Mouse (Mus musculus) heart, postnatal 0 days (tissue): ENCODE measurements around the gene Hist3h2a. TPM values are rescaled to one million over a fixed set of nuclear protein-coding genes. Genes with fewer than 3 reads are reported as not detected.

ENCODE experiments used
- ATAC-seq: fragments of 200-750 bp; cut with Nextera tagmentation; 2 replicates; pipeline ENCODE4 v1.8.0; 2017; ENCODE audit warnings: low read depth, moderate number of reproducible peaks, moderate library complexity; ENCODE audit not compliant: insufficient read depth
- DNase-seq: peaks from one replicate; pipeline ENCODE4 v3.0.0-alpha.2; 2016; ENCODE audit warnings: low spot score
- H3K27ac ChIP-seq: fragments of 300-500 bp; sonication (generic); 2 replicates; pipeline ENCODE4 v1.5.1; 2014; ENCODE audit warnings: low read depth, mild to moderate bottlenecking
- H3K27me3 ChIP-seq: fragments of 300-500 bp; sonication (generic); 2 replicates; pipeline ENCODE4 v1.6.1; 2014; ENCODE audit warnings: low read length, mixed read lengths; ENCODE audit not compliant: control insufficient read depth, insufficient read depth
- H3K36me3 ChIP-seq: fragments of 300-500 bp; sonication (generic); replicated peaks from 2 replicates; pipeline ENCODE4 v1.6.1; 2014; ENCODE audit warnings: low read length, mixed read lengths; ENCODE audit not compliant: control insufficient read depth, insufficient read depth
- H3K4me1 ChIP-seq: fragments of 300-500 bp; sonication (generic); 2 replicates; pipeline ENCODE4 v1.6.1; 2014; ENCODE audit warnings: antibody characterized with exemption; ENCODE audit not compliant: control insufficient read depth, insufficient read depth
- H3K4me2 ChIP-seq: fragments of 300-500 bp; sonication (generic); 2 replicates; pipeline ENCODE4 v1.6.1; 2014; ENCODE audit warnings: low read depth, mild to moderate bottlenecking, low read length, moderate library complexity
- H3K4me3 ChIP-seq: fragments of 300-500 bp; sonication (generic); 2 replicates; pipeline ENCODE4 v1.5.1; 2014; ENCODE audit warnings: low read depth, low read length
- H3K9ac ChIP-seq: fragments of 300-500 bp; sonication (generic); replicated peaks from 2 replicates; pipeline ENCODE4 v1.6.1; 2014; ENCODE audit warnings: low read depth, low read length, mixed read lengths
- H3K9me3 ChIP-seq: fragments of 300-500 bp; sonication (generic); replicated peaks from 2 replicates; pipeline ENCODE4 v1.6.1; 2016; ENCODE audit warnings: low read length; ENCODE audit not compliant: control insufficient read depth
- CTCF ChIP-seq: IDR thresholded peaks from 2 replicates; pipeline ENCODE4 v1.5.1; 2016; ENCODE audit warnings: antibody characterized with exemption, control low read depth, low read depth
- EP300 ChIP-seq: IDR thresholded peaks from 2 replicates; pipeline ENCODE4 v1.6.1; 2016; ENCODE audit warnings: antibody characterized with exemption, low read depth
- WGBS: fragments of 180-500 bp; shearing (Covaris S2); extraction: QIAGEN DNeasy Blood & Tissue Kit; methylation state at CpG from one replicate; pipeline ENCODE4 v1.1.7; 2014; 5-methylcytosine and 5-hydroxymethylcytosine counted together
- polyA plus RNA-seq: library from polyadenylated mRNA; unstranded; fragments of >200 nt; fragmentation: Nextera tagmentation; extraction: Ambion mirVana; gene quantifications from 2 replicates; pipeline ENCODE4 v1.2.1, GENCODE M21; 2015
- total RNA-seq: library from RNA; depleted of rRNA; stranded (reverse); fragments of >200 nt; gene quantifications from 2 replicates; pipeline ENCODE4 v1.2.3, GENCODE M21; 2014; ENCODE audit warnings: low replicate concordance

The Hist3h2a gene
- total and polyA plus RNA-seq, 2 experiments from 2014 or later: 43.1 to 94.8 TPM

GRCm38 (mm10) chr11:58994337-58994826 is 39.9 kb downstream of the Hist3h2a start:
- peaks cover 32% of the 10 kb centered on the region for H3K36me3 ChIP-seq
- peaks cover 78% of the 10 kb centered on the region for H3K4me1 ChIP-seq
- no peak overlapping the region for H3K27ac ChIP-seq
- ATAC-seq (no peak), DNase-seq (no peak)
- H3K27me3 ChIP-seq: peaks cover 5% of the 10 kb centered on the region; the same call in 1 of the 2 replicates
- peak overlapping the region; percentile 29 for H3K4me3 ChIP-seq
- WGBS: 9% methylated on average over 34 of the region's 35 CpGs
- peak overlapping the region; percentile 50 for H3K4me2 ChIP-seq
- H3K9me3 ChIP-seq: no peaks in the 10 kb centered on the region
- TF ChIP-seq CTCF: peak; percentile 19; the same call in 1 of the 2 replicates
- TF ChIP-seq EP300: no peak
- H3K9ac ChIP-seq: no peak overlapping the region

DNA sequence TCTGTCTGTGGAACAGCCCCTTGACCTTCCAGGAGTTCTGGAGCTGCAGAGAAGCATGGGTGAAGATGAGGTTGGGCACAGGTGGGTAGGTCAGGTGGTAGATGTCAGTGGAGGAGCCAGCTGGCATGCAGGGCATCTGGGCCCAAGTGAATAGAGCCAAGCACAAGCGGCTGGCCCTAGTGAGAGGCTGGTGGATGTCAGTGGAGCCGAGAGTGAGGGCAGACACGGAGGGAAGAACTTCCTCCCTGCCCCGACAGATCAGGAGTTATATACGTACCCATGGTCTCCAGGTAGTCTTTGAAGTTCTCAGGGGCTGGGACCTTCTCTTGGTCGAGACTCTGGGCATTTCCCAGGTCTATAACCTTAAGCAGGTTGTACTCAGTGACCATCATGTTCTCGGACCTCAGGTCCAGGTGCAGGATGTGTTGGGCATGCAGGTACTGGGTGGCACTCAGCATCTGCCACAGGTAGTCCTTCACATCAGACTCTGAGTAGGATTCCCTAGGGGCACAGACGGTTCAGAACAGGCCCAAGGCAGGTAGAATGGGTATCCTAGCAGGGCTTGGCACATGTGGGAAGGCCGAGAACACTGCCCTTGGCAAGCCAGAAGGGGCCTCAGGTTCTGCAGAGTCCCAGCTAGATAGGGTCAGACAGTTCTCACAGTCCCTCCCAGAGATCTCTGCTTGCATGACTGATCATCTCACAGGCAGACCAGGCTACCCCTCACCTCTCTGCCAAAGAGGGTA is 40.7 kb downstream of the Hist3h2a start:
- Histone ChIP-seq H3K9me3 (no peaks in the 10 kb centered on the region), H3K36me3 (peaks cover 24% of the 10 kb centered on the region), H3K4me3 (no peak overlapping the region), H3K9ac (no peak overlapping the region), H3K4me1 (peaks cover 83% of the 10 kb centered on the region), H3K27ac (no peak overlapping the region), H3K4me2 (peak overlapping the region; percentile 24; the same call in 1 of the 2 replicates), H3K27me3 (peaks cover 5% of the 10 kb centered on the region; the same call in 1 of the 2 replicates)
- no peak for DNase-seq
- TF ChIP-seq CTCF: no peak
- no peak for TF ChIP-seq EP300
- no peak for ATAC-seq
- WGBS: 84% methylated on average over 9 of the region's 9 CpGs

GRCm38 (mm10) chr11:58995807-58996370 is 41.4 kb downstream of the Hist3h2a start:
- H3K27ac ChIP-seq: no peak overlapping the region
- DNase-seq (no peak), ATAC-seq (no peak)
- H3K4me1 ChIP-seq: peaks cover 82% of the 10 kb centered on the region
- H3K4me3 ChIP-seq: no peak overlapping the region
- TF ChIP-seq EP300 (no peak), CTCF (peak; percentile 12; the same call in 1 of the 2 replicates)
- H3K27me3 ChIP-seq: peaks cover 5% of the 10 kb centered on the region; the same call in 1 of the 2 replicates
- peaks cover 23% of the 10 kb centered on the region for H3K36me3 ChIP-seq
- no peaks in the 10 kb centered on the region for H3K9me3 ChIP-seq
- WGBS: 39% methylated on average over 12 of the region's 12 CpGs
- no peak overlapping the region; the same call in 1 of the 2 replicates for H3K9ac ChIP-seq
- peak overlapping the region; percentile 24 for H3K4me2 ChIP-seq

DNA sequence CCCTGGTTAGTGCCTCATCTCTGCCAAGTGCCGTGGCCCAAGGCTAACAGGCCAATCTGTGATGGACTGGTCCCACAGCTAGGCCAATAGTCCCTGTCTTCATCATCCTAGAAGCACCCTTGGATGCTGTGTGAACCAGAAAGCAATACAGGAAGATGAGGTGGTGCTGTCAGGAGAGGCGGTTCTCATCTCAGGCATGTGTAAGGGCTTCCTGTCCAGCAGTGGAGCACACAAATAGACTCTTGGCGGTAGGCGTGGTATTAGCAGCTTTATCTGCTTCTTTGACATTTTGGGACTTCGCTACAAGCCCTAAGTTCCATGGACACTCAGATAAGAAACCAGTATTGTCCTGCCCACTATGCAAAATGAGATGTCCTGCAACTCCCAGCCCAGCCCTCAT is 43.1 kb downstream of the Hist3h2a start:
- TF ChIP-seq EP300: no peak; the same call in 1 of the 2 replicates
- TF ChIP-seq CTCF: no peak
- peaks cover 5% of the 10 kb centered on the region; the same call in 1 of the 2 replicates for H3K27me3 ChIP-seq
- peaks cover 77% of the 10 kb centered on the region for H3K4me1 ChIP-seq
- H3K4me3 ChIP-seq: peak overlapping the region; percentile 40
- DNase-seq: no peak
- peak overlapping the region; percentile 64 for H3K4me2 ChIP-seq
- H3K9me3 ChIP-seq: no peaks in the 10 kb centered on the region
- no peak for ATAC-seq
- H3K27ac ChIP-seq: peak overlapping the region; percentile 84; the same call in 1 of the 2 replicates
- H3K9ac ChIP-seq: peak overlapping the region; percentile 9; the same call in 1 of the 2 replicates
- peaks cover 23% of the 10 kb centered on the region for H3K36me3 ChIP-seq
- 29% methylated on average over 5 of the region's 5 CpGs for WGBS

DNA sequence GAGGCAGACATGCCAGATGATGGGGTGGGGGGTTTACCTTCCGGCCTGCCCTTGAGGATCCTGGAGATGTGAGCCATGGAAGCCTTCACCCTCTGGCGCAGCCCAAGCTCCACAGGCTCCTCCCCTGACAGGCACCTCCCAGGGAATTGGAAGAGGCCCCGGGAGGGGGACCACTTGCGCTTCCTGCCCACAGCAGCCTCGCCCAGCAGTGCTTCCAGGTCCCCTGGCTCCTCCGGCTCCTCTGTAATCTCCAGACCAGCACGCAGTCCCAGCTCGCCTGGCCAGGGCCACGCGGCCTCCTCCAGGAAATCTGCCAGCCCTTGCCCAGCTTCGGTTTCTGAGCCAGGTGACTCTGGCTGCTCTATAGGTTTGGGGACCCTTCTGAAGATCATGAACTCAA is 44.7 kb downstream of the Hist3h2a start:
- Histone ChIP-seq H3K4me1 (peaks cover 69% of the 10 kb centered on the region), H3K27me3 (peaks cover 5% of the 10 kb centered on the region; the same call in 1 of the 2 replicates), H3K27ac (peak overlapping the region; percentile 84), H3K4me3 (peak overlapping the region; percentile 40), H3K9ac (peak overlapping the region; percentile 48; the same call in 1 of the 2 replicates), H3K4me2 (peak overlapping the region; percentile 64), H3K36me3 (peaks cover 23% of the 10 kb centered on the region), H3K9me3 (no peaks in the 10 kb centered on the region)
- no peak for TF ChIP-seq EP300
- TF ChIP-seq CTCF: no peak
- DNase-seq (peak; percentile 89), ATAC-seq (peak; percentile 62)
- WGBS: 12% methylated on average over 11 of the region's 11 CpGs
